Mouse (Mus musculus) embryonic facial prominence, embryonic 11.5 days (tissue): ENCODE results near the gene Kif1c. TPM values are rescaled to one million over a fixed set of nuclear protein-coding genes. Genes with fewer than 3 reads are reported as not detected.

Experiments used
- ATAC-seq: fragments of 200-750 bp; cut with Nextera tagmentation; replicated peaks from 2 replicates; pipeline ENCODE4 v1.8.0; 2017; ENCODE audit warnings: low read depth; ENCODE audit not compliant: insufficient number of reproducible peaks, low FRiP score, low TSS enrichment
- DNase-seq: peaks from one replicate; pipeline ENCODE4 v3.0.0-alpha.2; 2015; ENCODE audit warnings: low spot score
- H3K27ac ChIP-seq: fragments of 300-500 bp; sonication (generic); replicated peaks from 2 replicates; pipeline ENCODE4 v1.5.1; 2014; ENCODE audit warnings: mild to moderate bottlenecking, low read depth, low read length, control low read depth
- H3K27me3 ChIP-seq: fragments of 300-500 bp; sonication (generic); 2 replicates; pipeline ENCODE4 v1.6.1; 2014; ENCODE audit warnings: mild to moderate bottlenecking, low read length, moderate library complexity, mixed read lengths; ENCODE audit not compliant: control insufficient read depth, insufficient read depth
- H3K36me3 ChIP-seq: fragments of 300-500 bp; sonication (generic); replicated peaks from 2 replicates; pipeline ENCODE4 v1.6.1; 2014; ENCODE audit warnings: low read depth, mild to moderate bottlenecking, low read length, moderate library complexity, mixed read lengths; ENCODE audit not compliant: control insufficient read depth, insufficient read depth
- H3K4me1 ChIP-seq: fragments of 300-500 bp; sonication (generic); 2 replicates; pipeline ENCODE4 v1.6.1; 2014; ENCODE audit warnings: low read length, mixed read lengths; ENCODE audit not compliant: control insufficient read depth, insufficient read depth
- H3K4me2 ChIP-seq: fragments of 300-500 bp; sonication (generic); 2 replicates; pipeline ENCODE4 v1.6.1; 2014; ENCODE audit warnings: low read depth, mild to moderate bottlenecking, control low read depth, low read length, moderate library complexity
- H3K4me3 ChIP-seq: fragments of 300-500 bp; sonication (generic); 2 replicates; pipeline ENCODE4 v1.5.1; 2014; ENCODE audit warnings: low read depth, low read length, control low read depth
- H3K9ac ChIP-seq: fragments of 300-500 bp; sonication (generic); replicated peaks from 2 replicates; pipeline ENCODE4 v1.6.1; 2014; ENCODE audit warnings: mild to moderate bottlenecking, control low read depth, low read length
- H3K9me3 ChIP-seq: fragments of 300-500 bp; sonication (generic); replicated peaks from 2 replicates; pipeline ENCODE4 v1.6.1; 2016; ENCODE audit warnings: mild to moderate bottlenecking, low read length, inconsistent platforms, mixed read lengths; ENCODE audit not compliant: control insufficient read depth
- WGBS: fragments of 180-500 bp; shearing (Covaris S2); extraction: QIAGEN DNeasy Blood & Tissue Kit; methylation state at CpG from one replicate; pipeline ENCODE4 v1.1.7; 2014; 5-methylcytosine and 5-hydroxymethylcytosine counted together
- polyA plus RNA-seq: library from polyadenylated mRNA; unstranded; fragments of >200 nt; fragmentation: Nextera tagmentation; extraction: Ambion mirVana; gene quantifications from 2 replicates; pipeline ENCODE4 v1.2.1, GENCODE M21; 2014

Kif1c gene
- polyA plus RNA-seq, 1 experiment from 2014 or later, result 8.3 TPM

- H3K4me1 ChIP-seq, result no peaks in the 10 kb centered on the region
- no peak for ATAC-seq
- H3K4me2 ChIP-seq, result no peak overlapping the region
- H3K9me3 ChIP-seq, result no peaks in the 10 kb centered on the region
- no peaks in the 10 kb centered on the region for H3K27me3 ChIP-seq
- no peak overlapping the region for H3K27ac ChIP-seq
- no peak for DNase-seq
- no peak overlapping the region for H3K4me3 ChIP-seq
- no peak overlapping the region for H3K9ac ChIP-seq
- no peaks in the 10 kb centered on the region; the same call in 1 of the 2 replicates for H3K36me3 ChIP-seq
- 49% methylated on average over 2 of the region's 2 CpGs for WGBS
Measured at GRCm38 (mm10) chr11:70678576-70678975, 21.8 kb upstream of the Kif1c start.

GRCm38 (mm10) chr11:70679361-70679760 lies 21.0 kb upstream of the Kif1c start:
- Histone ChIP-seq H3K4me1 (no peaks in the 10 kb centered on the region), H3K9ac (no peak overlapping the region), H3K36me3 (no peaks in the 10 kb centered on the region; the same call in 1 of the 2 replicates), H3K9me3 (no peaks in the 10 kb centered on the region), H3K4me3 (no peak overlapping the region), H3K27me3 (no peaks in the 10 kb centered on the region), H3K4me2 (no peak overlapping the region), H3K27ac (no peak overlapping the region)
- DNase-seq (no peak), ATAC-seq (no peak)
- 94% methylated on average over 8 of the region's 8 CpGs for WGBS

DNA sequence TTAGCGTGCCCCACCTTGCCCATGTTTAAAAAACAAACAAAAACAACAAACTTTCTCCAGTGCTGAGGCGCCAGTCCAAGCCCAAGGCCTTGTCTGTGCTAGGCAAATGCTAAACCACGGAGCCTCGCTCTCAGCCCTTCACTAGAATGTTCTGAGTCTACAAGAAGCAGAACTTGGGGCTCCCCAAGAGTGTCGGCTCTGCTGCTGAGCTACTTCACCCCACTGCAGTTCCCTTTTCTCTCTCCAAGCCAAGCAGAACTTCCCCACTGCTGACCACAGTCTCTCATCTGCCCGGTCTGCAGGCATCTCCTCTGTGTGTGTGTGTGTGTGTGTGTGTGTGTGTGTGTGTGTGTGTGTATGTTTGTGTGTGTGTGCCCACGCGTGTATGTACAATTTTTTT lies 20.5 kb upstream of the Kif1c start:
- H3K27me3 ChIP-seq, result no peaks in the 10 kb centered on the region
- no peak for ATAC-seq
- no peaks in the 10 kb centered on the region for H3K9me3 ChIP-seq
- no peak overlapping the region for H3K9ac ChIP-seq
- no peaks in the 10 kb centered on the region for H3K4me1 ChIP-seq
- no peak overlapping the region for H3K4me3 ChIP-seq
- WGBS, result 90% methylated on average over 8 of the region's 8 CpGs
- no peak overlapping the region for H3K4me2 ChIP-seq
- no peak overlapping the region for H3K27ac ChIP-seq
- no peak for DNase-seq
- H3K36me3 ChIP-seq, result no peaks in the 10 kb centered on the region; the same call in 1 of the 2 replicates

DNA sequence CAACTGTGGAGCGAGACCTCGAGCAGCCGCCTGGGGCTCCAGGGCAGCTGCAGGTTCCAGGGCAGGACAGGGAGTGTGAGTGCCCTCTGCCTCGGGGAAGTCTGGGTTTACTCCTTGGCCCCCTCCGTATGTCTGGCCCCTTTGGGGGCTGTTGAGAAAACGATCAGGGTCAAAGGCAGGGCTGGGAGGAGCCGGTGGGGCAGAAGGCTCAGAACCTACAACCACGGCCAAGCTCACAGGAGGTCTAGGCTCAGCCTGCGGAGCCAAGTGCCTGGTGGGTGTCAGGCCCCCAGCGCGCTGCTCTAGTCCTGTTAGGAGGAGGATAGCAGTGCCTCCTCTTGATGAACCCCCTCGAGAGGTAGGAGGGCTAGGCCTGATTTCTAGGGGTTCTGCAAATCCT lies 19.2 kb upstream of the Kif1c start:
- 0 out of 2 replicates have a peak, but pooled peaks have one; percentile 42 for ATAC-seq
- WGBS, result 56% methylated on average over 12 of the region's 12 CpGs
- Histone ChIP-seq H3K9ac (no peak overlapping the region), H3K4me1 (no peaks in the 10 kb centered on the region), H3K4me3 (no peak overlapping the region), H3K27ac (no peak overlapping the region), H3K36me3 (no peaks in the 10 kb centered on the region; the same call in 1 of the 2 replicates), H3K27me3 (no peaks in the 10 kb centered on the region), H3K9me3 (no peaks in the 10 kb centered on the region), H3K4me2 (no peak overlapping the region)
- DNase-seq, result no peak

DNA sequence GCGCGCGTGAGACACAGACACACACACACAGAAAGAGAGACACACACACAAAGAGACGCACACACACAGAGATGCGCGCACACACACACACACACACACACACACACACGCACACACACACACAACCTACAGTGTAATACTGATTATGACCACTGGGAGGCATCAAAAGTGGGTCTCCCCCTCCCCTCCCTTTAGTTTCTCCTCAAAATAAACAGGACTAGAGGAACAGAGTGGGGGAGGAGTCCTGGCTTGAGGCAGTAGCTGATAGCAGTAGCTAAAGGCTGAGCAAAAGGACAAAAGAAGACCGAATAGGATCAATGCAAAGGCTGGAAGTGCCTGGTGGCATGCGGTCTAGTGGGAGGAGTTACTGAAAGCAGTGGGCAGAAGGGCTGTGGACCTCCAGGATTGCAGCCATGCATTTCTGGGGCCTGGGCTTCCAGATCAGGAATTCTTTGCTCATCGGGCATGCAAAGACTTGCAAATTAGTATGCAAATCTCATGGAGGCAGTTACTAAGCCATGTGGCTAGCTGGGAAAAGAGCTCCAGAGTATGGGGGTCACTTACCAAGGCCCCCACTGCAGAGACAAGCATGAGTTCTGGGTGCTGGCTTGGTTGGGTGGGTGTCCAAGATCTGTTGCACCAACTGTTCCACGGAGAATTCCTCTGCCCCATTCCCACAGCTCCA lies 18.3 kb upstream of the Kif1c start:
- DNase-seq (peak; percentile 84), ATAC-seq (no peak)
- H3K27ac ChIP-seq, result no peak overlapping the region
- H3K27me3 ChIP-seq, result no peaks in the 10 kb centered on the region
- WGBS, result 14% methylated on average over 11 of the region's 11 CpGs
- H3K4me1 ChIP-seq, result peaks cover 2% of the 10 kb centered on the region; the same call in 1 of the 2 replicates
- H3K36me3 ChIP-seq, result no peaks in the 10 kb centered on the region
- no peaks in the 10 kb centered on the region for H3K9me3 ChIP-seq
- no peak overlapping the region for H3K4me2 ChIP-seq
- no peak overlapping the region for H3K9ac ChIP-seq
- no peak overlapping the region for H3K4me3 ChIP-seq

- H3K9ac ChIP-seq, result no peak overlapping the region
- no peak overlapping the region for H3K4me2 ChIP-seq
- H3K27ac ChIP-seq, result no peak overlapping the region
- H3K4me3 ChIP-seq, result no peak overlapping the region
- no peaks in the 10 kb centered on the region for H3K9me3 ChIP-seq
- no peak for ATAC-seq
- peaks cover 4% of the 10 kb centered on the region; the same call in 1 of the 2 replicates for H3K4me1 ChIP-seq
- WGBS, result 85% methylated on average over 5 of the region's 5 CpGs
- H3K36me3 ChIP-seq, result no peaks in the 10 kb centered on the region
- H3K27me3 ChIP-seq, result no peaks in the 10 kb centered on the region
- DNase-seq, result no peak
Measured at GRCm38 (mm10) chr11:70683640-70684039, 16.7 kb upstream of the Kif1c start.

DNA sequence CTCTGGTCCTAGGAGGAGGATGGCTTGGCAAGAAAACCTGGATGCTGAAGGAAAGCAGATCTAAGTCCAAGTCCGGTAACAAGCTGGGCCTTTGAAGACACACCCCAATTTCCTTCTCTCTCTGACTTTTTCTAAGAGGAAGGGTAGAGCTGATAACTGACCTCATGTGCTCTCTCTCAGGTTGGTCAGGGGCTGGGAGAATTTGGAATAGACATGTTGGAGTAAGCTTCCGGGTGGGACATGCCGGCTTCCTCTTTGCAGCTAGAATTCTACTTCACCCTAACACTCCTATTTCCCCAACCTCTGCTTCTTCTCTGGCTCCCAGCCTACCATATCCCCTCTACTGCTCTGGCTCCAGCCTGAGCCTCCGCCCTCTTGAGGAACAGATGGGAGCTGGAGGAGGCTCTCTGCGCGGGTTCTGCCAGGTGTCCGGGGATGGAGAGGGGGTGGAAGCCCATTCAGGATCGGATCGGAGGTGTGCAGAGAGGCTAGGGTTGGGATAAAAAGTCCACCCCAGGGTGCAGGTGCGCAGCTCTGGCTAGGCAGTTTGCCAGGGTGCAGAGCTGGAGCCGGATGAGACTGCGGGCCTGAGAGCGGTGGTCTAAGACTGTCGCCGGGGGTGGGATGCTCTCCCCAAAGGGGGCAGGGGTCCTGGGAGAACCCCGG lies 13.3 kb upstream of the Kif1c start:
- peak; percentile 54 for DNase-seq
- Histone ChIP-seq H3K4me3 (peak overlapping the region; percentile 80), H3K4me2 (peak overlapping the region; percentile 64), H3K4me1 (peaks cover 4% of the 10 kb centered on the region; the same call in 1 of the 2 replicates), H3K27me3 (no peaks in the 10 kb centered on the region), H3K9me3 (no peaks in the 10 kb centered on the region), H3K9ac (peak overlapping the region; percentile 79), H3K36me3 (no peaks in the 10 kb centered on the region), H3K27ac (peak overlapping the region; percentile 70; the same call in 1 of the 2 replicates)
- ATAC-seq, result peak; percentile 72
- WGBS, result 3% methylated on average over 16 of the region's 16 CpGs

- ATAC-seq, result peak; percentile 80
- WGBS, result under 1% methylated on average over 55 of the region's 55 CpGs
- no peaks in the 10 kb centered on the region for H3K9me3 ChIP-seq
- H3K4me2 ChIP-seq, result peak within 1 kb of the TSS; percentile 64
- H3K4me1 ChIP-seq, result peaks cover 4% of the 10 kb centered on the region; the same call in 1 of the 2 replicates
- H3K27ac ChIP-seq, result peak within 1 kb of the TSS; percentile 70
- H3K9ac ChIP-seq, result peak within 1 kb of the TSS; percentile 79
- H3K27me3 ChIP-seq, result no peaks in the 10 kb centered on the region
- DNase-seq, result peak; percentile 89
- H3K36me3 ChIP-seq, result no peaks in the 10 kb centered on the region
- peak within 1 kb of the TSS; percentile 80 for H3K4me3 ChIP-seq
Measured at GRCm38 (mm10) chr11:70687601-70688199, 12.6 kb upstream of the Kif1c start, which contains the start of gene Camta2. Gene Camta2, minus strand, starts transcription at chr11:70688105.
